Mouse (Mus musculus): Measurements from ENCODE around the gene Hdac7. TPM values are rescaled to one million over a fixed set of nuclear protein-coding genes. Genes with fewer than 3 reads are reported as not detected.
A peak's percentile ranks its signal among the peaks of the same experiment; 100 is the strongest.

Gene Hdac7
- polyA plus RNA-seq, 1 experiment from 2014 or later: 19.4 TPM

DNA sequence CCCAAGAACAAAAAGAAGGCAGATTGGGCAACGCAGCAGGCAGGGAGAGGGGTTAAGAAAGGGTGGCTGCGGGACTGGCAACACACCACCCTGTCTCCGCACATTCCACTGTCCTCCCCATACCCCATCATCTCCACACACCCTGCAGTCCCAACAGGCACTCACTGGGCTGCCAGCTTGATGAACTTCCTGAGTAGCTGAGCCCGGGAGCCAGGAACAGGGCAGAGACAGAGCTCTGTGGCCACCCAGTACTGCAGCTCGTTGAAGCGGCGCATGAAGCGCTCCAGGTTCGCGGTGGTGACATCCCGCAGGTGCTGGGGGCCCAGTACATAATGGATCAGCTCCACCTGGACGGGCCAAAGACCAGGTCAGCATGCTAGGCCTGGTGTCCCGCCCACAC is 94.5 kb downstream of the Hdac7 start:
- H3K4me2 ChIP-seq (replicated peaks; ENCODE audit: low read depth, low read length): no peak overlapping the region
- H3K9me3 ChIP-seq (ENCODE audit: control insufficient read depth, low read length): no peaks in the 10 kb centered on the region
- WGBS: 89% methylated on average over 13 of the region's 13 CpGs
- H3K27me3 ChIP-seq (ENCODE audit: control insufficient read depth, insufficient read depth, low read length): no peaks in the 10 kb centered on the region
- peaks cover 2% of the 10 kb centered on the region; the same call in 1 of the 2 replicates for H3K4me1 ChIP-seq (replicated peaks; ENCODE audit: control insufficient read depth, insufficient read depth, low read length)
- no peak overlapping the region for H3K27ac ChIP-seq (ENCODE audit: low read depth, low read length)
- no peak overlapping the region for H3K4me3 ChIP-seq (ENCODE audit: low read depth, low read length)
- no peak overlapping the region for H3K9ac ChIP-seq (ENCODE audit: low read depth, low read length)
- DNase-seq (ENCODE audit: low spot score) (no peak), ATAC-seq (ENCODE audit: low FRiP score) (no peak)
- no peaks in the 10 kb centered on the region for H3K36me3 ChIP-seq (ENCODE audit: control insufficient read depth, insufficient read depth, low read length)

DNA sequence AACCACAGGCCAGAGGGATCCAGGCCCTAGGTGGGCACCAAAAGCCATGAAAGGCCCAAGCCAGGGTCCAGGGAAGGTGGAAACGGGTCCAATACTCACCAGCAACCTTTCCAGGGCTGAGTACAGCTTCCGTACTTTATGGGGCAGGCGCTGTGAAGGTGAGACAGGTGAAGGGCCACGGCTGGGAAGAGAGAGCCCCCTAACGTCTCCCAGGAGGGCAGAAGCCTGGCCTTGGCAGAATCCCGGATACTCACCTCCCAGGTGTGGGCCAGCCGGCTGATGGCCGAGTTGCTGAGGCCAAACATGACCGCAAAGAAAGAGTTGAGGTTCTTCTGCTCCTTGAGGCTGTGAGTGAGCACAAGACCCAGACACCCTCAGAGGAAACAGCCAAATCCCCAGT is 94.9 kb downstream of the Hdac7 start:
- ATAC-seq (ENCODE audit: low FRiP score) (no peak), DNase-seq (ENCODE audit: low spot score) (no peak)
- WGBS: 88% methylated on average over 9 of the region's 9 CpGs
- Histone ChIP-seq H3K27ac (ENCODE audit: low read depth, low read length) (no peak overlapping the region), H3K9me3 (ENCODE audit: control insufficient read depth, low read length) (no peaks in the 10 kb centered on the region), H3K36me3 (ENCODE audit: control insufficient read depth, insufficient read depth, low read length) (no peaks in the 10 kb centered on the region), H3K4me2 (replicated peaks; ENCODE audit: low read depth, low read length) (no peak overlapping the region), H3K9ac (ENCODE audit: low read depth, low read length) (no peak overlapping the region), H3K4me3 (ENCODE audit: low read depth, low read length) (no peak overlapping the region), H3K27me3 (ENCODE audit: control insufficient read depth, insufficient read depth, low read length) (no peaks in the 10 kb centered on the region), H3K4me1 (replicated peaks; ENCODE audit: control insufficient read depth, insufficient read depth, low read length) (peaks cover 2% of the 10 kb centered on the region; the same call in 1 of the 2 replicates)

DNA sequence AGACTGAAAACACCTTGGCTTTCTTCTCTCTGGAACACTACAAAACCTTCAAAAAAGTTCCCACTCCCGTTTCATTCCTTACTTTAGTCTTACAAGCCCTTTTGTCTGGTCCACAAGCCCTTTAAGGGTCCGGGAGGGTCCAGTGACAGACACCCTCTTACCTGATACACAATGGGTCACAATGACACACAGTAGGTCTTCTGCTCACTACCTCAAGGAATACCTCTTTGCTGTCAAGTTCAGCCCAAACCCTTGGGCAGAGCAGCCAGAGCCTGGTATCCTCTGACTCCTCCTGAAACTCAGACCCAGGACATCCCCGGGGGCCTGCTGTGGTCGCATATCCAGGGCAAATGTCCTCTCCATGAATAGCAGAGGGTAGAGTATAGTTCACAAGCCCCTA is 95.3 kb downstream of the Hdac7 start:
- H3K27ac ChIP-seq (ENCODE audit: low read depth, low read length): no peak overlapping the region
- DNase-seq (ENCODE audit: low spot score): no peak
- H3K27me3 ChIP-seq (ENCODE audit: control insufficient read depth, insufficient read depth, low read length): no peaks in the 10 kb centered on the region
- peaks cover 2% of the 10 kb centered on the region; the same call in 1 of the 2 replicates for H3K4me1 ChIP-seq (replicated peaks; ENCODE audit: control insufficient read depth, insufficient read depth, low read length)
- H3K9ac ChIP-seq (ENCODE audit: low read depth, low read length): no peak overlapping the region
- H3K4me2 ChIP-seq (replicated peaks; ENCODE audit: low read depth, low read length): no peak overlapping the region
- H3K9me3 ChIP-seq (ENCODE audit: control insufficient read depth, low read length): no peaks in the 10 kb centered on the region
- no peak for ATAC-seq (ENCODE audit: low FRiP score)
- no peaks in the 10 kb centered on the region for H3K36me3 ChIP-seq (ENCODE audit: control insufficient read depth, insufficient read depth, low read length)
- WGBS: 89% methylated on average over 4 of the region's 4 CpGs
- no peak overlapping the region for H3K4me3 ChIP-seq (ENCODE audit: low read depth, low read length)

DNA sequence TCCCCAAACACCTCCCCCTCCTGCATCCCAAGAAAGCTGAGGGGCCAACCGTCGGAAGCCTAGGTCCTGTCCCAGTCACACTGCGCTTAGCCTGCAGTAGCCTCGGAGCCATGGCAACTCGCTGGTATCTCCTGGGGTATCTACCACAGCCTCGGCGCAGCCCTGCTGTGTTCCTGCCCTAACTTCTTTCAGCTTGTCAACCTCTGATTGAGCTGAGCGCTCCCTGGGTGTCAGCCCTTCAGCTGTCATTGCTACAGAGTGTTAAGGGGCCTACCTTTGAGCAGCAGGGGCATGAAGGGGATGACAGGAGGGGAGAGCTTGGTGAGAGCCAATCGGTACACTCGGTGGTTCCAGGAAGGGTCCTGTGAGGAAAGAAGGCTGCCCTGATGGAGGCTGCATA is 96.0 kb downstream of the Hdac7 start:
- H3K27me3 ChIP-seq (ENCODE audit: control insufficient read depth, insufficient read depth, low read length): no peaks in the 10 kb centered on the region
- no peaks in the 10 kb centered on the region for H3K9me3 ChIP-seq (ENCODE audit: control insufficient read depth, low read length)
- no peak overlapping the region for H3K9ac ChIP-seq (ENCODE audit: low read depth, low read length)
- ATAC-seq (ENCODE audit: low FRiP score) (peak; percentile 57), DNase-seq (ENCODE audit: low spot score) (peak; percentile 41)
- peaks cover 2% of the 10 kb centered on the region; the same call in 1 of the 2 replicates for H3K4me1 ChIP-seq (replicated peaks; ENCODE audit: control insufficient read depth, insufficient read depth, low read length)
- no peak overlapping the region for H3K4me2 ChIP-seq (replicated peaks; ENCODE audit: low read depth, low read length)
- H3K4me3 ChIP-seq (ENCODE audit: low read depth, low read length): no peak overlapping the region
- WGBS: 14% methylated on average over 10 of the region's 10 CpGs
- no peak overlapping the region for H3K27ac ChIP-seq (ENCODE audit: low read depth, low read length)
- no peaks in the 10 kb centered on the region for H3K36me3 ChIP-seq (ENCODE audit: control insufficient read depth, insufficient read depth, low read length)

DNA sequence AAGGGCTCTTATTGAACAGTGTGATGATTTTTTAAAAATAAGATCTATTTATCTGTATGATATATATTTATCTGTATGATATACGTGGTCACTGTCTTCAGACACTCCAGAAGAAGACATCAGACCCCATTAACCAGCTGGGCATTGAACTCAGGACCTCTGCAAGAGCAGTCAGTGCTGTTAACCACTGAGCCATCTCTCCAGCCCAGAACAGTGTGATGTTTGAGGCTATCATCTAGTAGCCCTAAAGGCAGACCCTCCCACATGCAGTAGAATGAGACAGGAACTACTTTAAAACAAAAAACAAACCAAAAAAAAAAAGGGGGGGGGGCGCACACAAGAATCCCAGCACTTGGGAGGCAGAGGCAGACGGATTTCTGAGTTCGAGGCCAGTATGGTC is 96.8 kb downstream of the Hdac7 start:
- Histone ChIP-seq H3K4me1 (replicated peaks; ENCODE audit: control insufficient read depth, insufficient read depth, low read length) (peaks cover 2% of the 10 kb centered on the region; the same call in 1 of the 2 replicates), H3K9ac (ENCODE audit: low read depth, low read length) (no peak overlapping the region), H3K4me3 (ENCODE audit: low read depth, low read length) (no peak overlapping the region), H3K9me3 (ENCODE audit: control insufficient read depth, low read length) (no peaks in the 10 kb centered on the region), H3K27ac (ENCODE audit: low read depth, low read length) (no peak overlapping the region), H3K27me3 (ENCODE audit: control insufficient read depth, insufficient read depth, low read length) (no peaks in the 10 kb centered on the region), H3K36me3 (ENCODE audit: control insufficient read depth, insufficient read depth, low read length) (no peaks in the 10 kb centered on the region), H3K4me2 (replicated peaks; ENCODE audit: low read depth, low read length) (no peak overlapping the region)
- DNase-seq (ENCODE audit: low spot score): no peak
- whole genome bisulfite sequencing: 84% methylated on average over 4 of the region's 4 CpGs
- no peak for ATAC-seq (ENCODE audit: low FRiP score)

DNA sequence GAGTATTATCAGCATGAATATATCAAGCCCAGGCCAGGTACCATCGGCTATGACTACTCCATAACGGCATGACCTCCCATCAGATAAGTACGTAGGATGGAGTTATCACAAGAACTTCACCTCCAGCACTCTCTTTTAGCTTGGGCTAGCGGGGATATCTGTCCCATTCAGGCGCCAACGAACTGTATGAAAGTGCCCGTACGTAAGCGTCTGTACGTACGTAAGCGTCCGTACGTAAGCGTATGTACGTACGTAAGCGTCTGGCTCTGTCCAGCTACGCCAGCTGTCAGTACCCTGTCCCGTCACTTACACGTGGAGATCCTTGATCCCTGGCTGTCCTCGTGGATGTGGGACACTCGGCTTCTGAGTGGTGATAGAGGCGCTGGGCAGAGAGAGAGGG is 97.6 kb downstream of the Hdac7 start:
- peaks cover 2% of the 10 kb centered on the region; the same call in 1 of the 2 replicates for H3K4me1 ChIP-seq (replicated peaks; ENCODE audit: control insufficient read depth, insufficient read depth, low read length)
- 96% methylated on average over 24 of the region's 24 CpGs for WGBS
- no peaks in the 10 kb centered on the region for H3K9me3 ChIP-seq (ENCODE audit: control insufficient read depth, low read length)
- H3K36me3 ChIP-seq (ENCODE audit: control insufficient read depth, insufficient read depth, low read length): no peaks in the 10 kb centered on the region
- no peak overlapping the region for H3K27ac ChIP-seq (ENCODE audit: low read depth, low read length)
- ATAC-seq (ENCODE audit: low FRiP score) (no peak), DNase-seq (ENCODE audit: low spot score) (no peak)
- no peak overlapping the region for H3K4me3 ChIP-seq (ENCODE audit: low read depth, low read length)
- no peak overlapping the region for H3K9ac ChIP-seq (ENCODE audit: low read depth, low read length)
- no peak overlapping the region for H3K4me2 ChIP-seq (replicated peaks; ENCODE audit: low read depth, low read length)
- no peaks in the 10 kb centered on the region for H3K27me3 ChIP-seq (ENCODE audit: control insufficient read depth, insufficient read depth, low read length)

DNA sequence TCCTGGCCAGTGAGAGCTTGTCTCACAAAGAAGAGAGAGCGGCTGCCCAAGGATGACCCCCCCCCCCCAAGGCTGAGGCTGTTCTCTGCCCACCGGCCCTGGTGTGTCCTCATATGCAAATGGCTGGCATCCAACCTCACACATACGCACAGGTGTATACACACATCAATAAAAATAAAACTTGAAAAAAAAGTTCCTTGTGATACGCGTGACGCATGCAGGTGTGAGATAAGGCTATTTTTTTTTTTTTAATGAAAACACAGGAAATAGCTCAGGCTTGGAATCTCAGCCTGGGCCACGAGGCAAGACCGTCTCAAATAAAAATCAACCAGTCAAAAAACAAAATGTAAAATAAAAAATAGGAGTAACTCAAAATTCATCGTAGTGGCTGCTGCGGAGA is 98.0 kb downstream of the Hdac7 start:
- no peak for DNase-seq (ENCODE audit: low spot score)
- Histone ChIP-seq H3K27ac (ENCODE audit: low read depth, low read length) (no peak overlapping the region), H3K4me2 (replicated peaks; ENCODE audit: low read depth, low read length) (no peak overlapping the region), H3K9me3 (ENCODE audit: control insufficient read depth, low read length) (no peaks in the 10 kb centered on the region), H3K27me3 (ENCODE audit: control insufficient read depth, insufficient read depth, low read length) (no peaks in the 10 kb centered on the region), H3K36me3 (ENCODE audit: control insufficient read depth, insufficient read depth, low read length) (no peaks in the 10 kb centered on the region), H3K4me3 (ENCODE audit: low read depth, low read length) (no peak overlapping the region), H3K9ac (ENCODE audit: low read depth, low read length) (no peak overlapping the region), H3K4me1 (replicated peaks; ENCODE audit: control insufficient read depth, insufficient read depth, low read length) (peaks cover 2% of the 10 kb centered on the region; the same call in 1 of the 2 replicates)
- no peak for ATAC-seq (ENCODE audit: low FRiP score)
- 91% methylated on average over 10 of the region's 10 CpGs for WGBS

DNA sequence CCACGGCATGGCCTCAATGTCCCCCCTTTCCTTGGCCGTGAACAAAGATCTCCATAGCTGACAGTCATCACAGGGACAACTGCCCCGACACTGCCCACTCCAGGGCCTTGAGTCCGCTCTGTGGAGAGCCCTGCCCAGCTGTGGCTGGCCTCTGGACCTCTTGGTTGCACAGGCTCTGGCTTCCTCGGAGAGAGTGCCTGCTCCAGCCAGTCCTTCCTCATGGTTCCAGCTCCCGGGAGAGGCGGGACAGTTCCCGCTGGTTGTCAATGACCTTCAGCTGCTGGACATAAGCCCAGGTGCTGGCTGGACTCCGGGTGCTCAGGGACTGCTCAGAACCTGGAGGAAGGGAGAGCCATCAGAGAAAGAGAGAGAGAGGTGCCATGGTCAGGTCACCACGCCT is 99.0 kb downstream of the Hdac7 start:
- ATAC-seq (ENCODE audit: low FRiP score) (no peak), DNase-seq (ENCODE audit: low spot score) (no peak)
- H3K4me2 ChIP-seq (replicated peaks; ENCODE audit: low read depth, low read length): no peak overlapping the region
- no peaks in the 10 kb centered on the region for H3K36me3 ChIP-seq (ENCODE audit: control insufficient read depth, insufficient read depth, low read length)
- no peaks in the 10 kb centered on the region for H3K9me3 ChIP-seq (ENCODE audit: control insufficient read depth, low read length)
- H3K4me1 ChIP-seq (replicated peaks; ENCODE audit: control insufficient read depth, insufficient read depth, low read length): 0 out of 2 replicates have a peak, but pooled peaks cover 2% of the 10 kb centered on the region
- no peak overlapping the region for H3K9ac ChIP-seq (ENCODE audit: low read depth, low read length)
- WGBS: 71% methylated on average over 10 of the region's 10 CpGs
- H3K27ac ChIP-seq (ENCODE audit: low read depth, low read length): no peak overlapping the region
- H3K4me3 ChIP-seq (ENCODE audit: low read depth, low read length): no peak overlapping the region
- no peaks in the 10 kb centered on the region for H3K27me3 ChIP-seq (ENCODE audit: control insufficient read depth, insufficient read depth, low read length)

DNA sequence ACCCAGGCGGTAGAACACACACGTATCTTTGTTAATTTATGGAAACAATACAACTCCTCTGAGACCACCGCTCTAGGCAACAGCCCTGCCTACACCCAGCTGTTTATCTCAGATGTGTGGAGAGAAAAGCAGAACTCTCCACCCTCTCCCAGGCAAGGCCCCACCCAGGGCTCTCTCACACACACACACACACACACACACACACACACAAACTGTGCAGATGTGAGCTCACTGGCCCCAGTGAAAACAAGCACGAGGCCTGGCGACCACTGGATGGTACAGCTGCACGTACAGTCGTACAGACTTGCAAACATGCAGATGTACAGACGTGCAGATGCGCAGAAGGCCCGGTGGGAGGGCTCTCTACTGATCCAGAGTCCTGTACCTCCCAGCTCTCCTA is 99.4 kb downstream of the Hdac7 start:
- DNase-seq (ENCODE audit: low spot score) (no peak), ATAC-seq (ENCODE audit: low FRiP score) (no peak)
- no peak overlapping the region for H3K27ac ChIP-seq (ENCODE audit: low read depth, low read length)
- H3K4me3 ChIP-seq (ENCODE audit: low read depth, low read length): no peak overlapping the region
- 0 out of 2 replicates have a peak, but pooled peaks cover 2% of the 10 kb centered on the region for H3K4me1 ChIP-seq (replicated peaks; ENCODE audit: control insufficient read depth, insufficient read depth, low read length)
- WGBS: 73% methylated on average over 10 of the region's 10 CpGs
- H3K4me2 ChIP-seq (replicated peaks; ENCODE audit: low read depth, low read length): no peak overlapping the region
- H3K9ac ChIP-seq (ENCODE audit: low read depth, low read length): no peak overlapping the region
- no peaks in the 10 kb centered on the region for H3K9me3 ChIP-seq (ENCODE audit: control insufficient read depth, low read length)
- no peaks in the 10 kb centered on the region for H3K36me3 ChIP-seq (ENCODE audit: control insufficient read depth, insufficient read depth, low read length)
- H3K27me3 ChIP-seq (ENCODE audit: control insufficient read depth, insufficient read depth, low read length): no peaks in the 10 kb centered on the region
